Mouse (Mus musculus) T-cell, adult 2 months (primary cell): ENCODE data around the gene Vmn2r49.
"Not testable (repeated sequence)": the region's sequence is repeated elsewhere in the genome, so short reads cannot be mapped to it uniquely, and the experiment has no call there.

Experiments
- DNase-seq: peaks from one replicate; pipeline ENCODE4 v3.0.0; 2022; ENCODE audit warnings: low spot score

Gene Vmn2r49

DNA sequence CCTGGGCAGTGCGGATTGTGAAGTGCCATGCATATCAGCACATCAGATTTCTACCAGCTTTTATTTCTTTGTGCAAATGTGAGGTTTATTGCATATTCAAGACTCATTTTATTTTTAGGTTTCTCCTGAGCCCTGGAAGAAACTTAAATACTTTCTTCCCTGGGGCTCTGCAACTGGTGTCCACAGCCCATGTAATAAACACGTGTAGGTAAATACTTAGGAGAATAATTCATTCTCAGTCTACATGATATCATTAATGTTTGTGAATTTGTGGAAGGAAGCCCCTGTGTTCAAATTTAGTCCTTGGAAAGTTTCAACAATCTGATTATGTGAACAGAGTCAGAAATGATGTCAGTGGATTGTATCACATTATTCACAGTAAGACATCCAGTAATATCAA is at the start of gene Vmn2r49:
Gene Vmn2r49, minus strand, starts transcription at position 101 of the 400 bp plus-strand sequence.
- DNase-seq: not testable (repeated sequence)

GRCm38 (mm10) chr7:9953485-9953884 is 38.6 kb downstream of the Vmn2r49 start, which contains the start of gene Vmn2r48:
Vmn2r48 (minus strand) TSS chr7:9953585.
- DNase-seq: not testable (repeated sequence)
